Mouse (Mus musculus) embryonic facial prominence, embryonic 14.5 days (tissue): ENCODE results near the gene Zdhhc14. TPM values are rescaled to one million over a fixed set of nuclear protein-coding genes. Genes with fewer than 3 reads are reported as not detected.

ENCODE experiments used
- ATAC-seq: fragments of 200-750 bp; cut with Nextera tagmentation; 2 replicates; pipeline ENCODE4 v1.8.0; 2017; ENCODE audit warnings: low read depth, moderate number of reproducible peaks, moderate TSS enrichment
- DNase-seq: peaks from one replicate; pipeline ENCODE4 v3.0.0-alpha.2; 2015; ENCODE audit warnings: low spot score
- H3K27ac ChIP-seq: fragments of 300-500 bp; sonication (generic); replicated peaks from 2 replicates; pipeline ENCODE4 v1.5.1; 2014; ENCODE audit warnings: low read depth, mild to moderate bottlenecking, low read length, moderate library complexity
- H3K27me3 ChIP-seq: fragments of 300-500 bp; sonication (generic); replicated peaks from 2 replicates; pipeline ENCODE4 v1.6.1; 2014; ENCODE audit warnings: low read length; ENCODE audit not compliant: control insufficient read depth, insufficient read depth
- H3K36me3 ChIP-seq: fragments of 300-500 bp; sonication (generic); 2 replicates; pipeline ENCODE4 v1.6.1; 2014; ENCODE audit warnings: low read length, mixed read lengths; ENCODE audit not compliant: control insufficient read depth, insufficient read depth
- H3K4me1 ChIP-seq: fragments of 300-500 bp; sonication (generic); 2 replicates; pipeline ENCODE4 v1.6.1; 2014; ENCODE audit warnings: antibody characterized with exemption, low read length; ENCODE audit not compliant: control insufficient read depth, insufficient read depth
- H3K4me2 ChIP-seq: fragments of 300-500 bp; sonication (generic); 2 replicates; pipeline ENCODE4 v1.6.1; 2014; ENCODE audit warnings: low read depth, mild to moderate bottlenecking, low read length, moderate library complexity, mixed read lengths
- H3K4me3 ChIP-seq: fragments of 300-500 bp; sonication (generic); 2 replicates; pipeline ENCODE4 v1.5.1; 2014; ENCODE audit warnings: low read depth, mild to moderate bottlenecking, low read length
- H3K9ac ChIP-seq: fragments of 300-500 bp; sonication (generic); 2 replicates; pipeline ENCODE4 v1.6.1; 2014; ENCODE audit warnings: low read depth, mild to moderate bottlenecking, low read length, moderate library complexity, mixed read lengths
- H3K9me3 ChIP-seq: fragments of 300-500 bp; sonication (generic); 2 replicates; pipeline ENCODE4 v1.6.1; 2016; ENCODE audit warnings: low read length; ENCODE audit not compliant: control insufficient read depth
- WGBS: fragments of 180-500 bp; shearing (Covaris S2); extraction: QIAGEN DNeasy Blood & Tissue Kit; methylation state at CpG from one replicate; pipeline ENCODE4 v1.1.7; 2014; 5-methylcytosine and 5-hydroxymethylcytosine counted together
- polyA plus RNA-seq: library from polyadenylated mRNA; unstranded; fragments of >200 nt; fragmentation: Nextera tagmentation; extraction: Ambion mirVana; gene quantifications from 2 replicates; pipeline ENCODE4 v1.2.1, GENCODE M21; 2014

The Zdhhc14 gene
- 4.3 and 4.6 TPM in 2 replicates for polyA plus RNA-seq

DNA sequence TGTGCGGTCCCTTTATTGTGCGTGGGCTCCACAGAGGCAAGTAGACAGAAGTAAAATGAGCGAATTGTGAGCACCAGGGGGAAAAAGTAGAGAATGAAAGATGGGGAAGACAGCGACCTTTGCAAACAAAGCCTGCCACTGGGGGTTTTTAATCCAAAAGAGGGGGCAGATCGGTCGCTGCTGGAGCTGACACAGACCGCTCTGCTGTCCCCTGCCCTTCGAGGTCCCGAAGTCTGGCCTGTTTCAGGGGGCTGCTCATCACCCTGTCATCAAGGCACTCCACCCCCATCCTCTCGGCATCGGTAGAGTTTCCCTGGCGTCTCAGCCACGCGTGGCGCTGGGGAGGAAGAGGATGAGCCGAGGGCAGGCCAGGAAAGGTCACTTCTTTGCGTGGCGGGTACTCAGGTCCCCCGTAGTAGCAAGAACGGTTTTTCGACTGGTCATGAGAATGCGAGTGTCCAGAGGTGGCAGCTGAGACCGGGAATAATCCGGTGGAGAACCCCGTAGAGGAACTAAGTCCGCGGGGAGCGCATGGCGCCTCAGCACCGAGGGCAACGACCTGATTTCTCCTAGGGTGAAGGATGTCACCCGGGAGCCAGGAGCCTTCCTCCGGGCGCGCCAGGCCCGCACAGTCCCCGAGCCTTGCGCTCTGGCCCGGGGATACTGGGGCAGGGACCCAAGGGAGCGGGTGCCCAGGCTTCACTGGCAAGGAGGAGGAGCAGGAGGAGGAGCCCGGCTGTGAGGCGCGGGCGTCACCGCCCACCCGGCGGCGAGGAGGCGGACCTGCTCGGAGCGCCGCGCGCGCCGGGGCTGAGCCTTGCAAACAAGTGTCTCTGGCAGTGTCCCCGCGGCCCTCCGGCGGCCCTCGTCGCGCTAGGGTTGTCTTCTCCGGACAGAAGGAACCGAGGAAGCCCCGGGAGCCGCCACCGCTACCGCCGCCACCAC lies at the start of gene Zdhhc14:
Gene Zdhhc14 (plus strand): TSS at position 757 of the 945 bp plus-strand sequence.
- Histone ChIP-seq H3K4me3 (peak within 1 kb of the TSS; percentile 74), H3K4me2 (peak within 1 kb of the TSS; percentile 98), H3K27ac (peak within 1 kb of the TSS; percentile 89), H3K4me1 (peaks cover 9% of the 10 kb centered on the region), H3K36me3 (no peaks in the 10 kb centered on the region), H3K27me3 (peaks cover 10% of the 10 kb centered on the region; the same call in 1 of the 2 replicates), H3K9ac (peak within 1 kb of the TSS; percentile 76), H3K9me3 (no peaks in the 10 kb centered on the region)
- under 1% methylated on average over 24 of the region's 70 CpGs for WGBS
- peak; percentile 95 for DNase-seq
- ATAC-seq, result peak; percentile 92

DNA sequence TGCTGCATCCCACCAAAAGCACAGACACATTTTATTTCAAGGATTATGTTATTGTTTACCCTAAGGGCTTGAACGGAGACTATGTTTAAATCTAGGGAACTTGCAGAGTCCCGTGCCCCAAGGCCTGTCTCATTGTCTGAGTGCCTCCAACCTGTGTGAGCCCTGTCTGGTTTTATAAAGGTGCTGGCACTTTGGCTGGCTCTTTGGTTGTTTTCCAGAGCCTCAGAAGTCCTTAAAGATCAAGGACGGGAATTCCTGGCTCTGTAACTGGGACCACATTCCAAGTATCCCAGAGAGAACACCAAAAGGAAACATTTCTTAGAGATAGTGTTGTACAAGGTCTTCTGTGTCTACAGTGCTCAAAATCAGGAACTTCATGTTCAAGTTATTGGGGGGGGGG lies 49.1 kb upstream of the Zdhhc14 start:
- no peaks in the 10 kb centered on the region for H3K27me3 ChIP-seq
- 45% methylated on average over 3 of the region's 3 CpGs for whole genome bisulfite sequencing
- H3K27ac ChIP-seq, result no peak overlapping the region
- peaks cover 9% of the 10 kb centered on the region for H3K4me1 ChIP-seq
- no peaks in the 10 kb centered on the region for H3K9me3 ChIP-seq
- H3K36me3 ChIP-seq, result 0 out of 2 replicates have a peak, but pooled peaks cover 3% of the 10 kb centered on the region
- DNase-seq (no peak), ATAC-seq (no peak)
- H3K4me3 ChIP-seq, result no peak overlapping the region
- H3K4me2 ChIP-seq, result no peak overlapping the region
- no peak overlapping the region for H3K9ac ChIP-seq

DNA sequence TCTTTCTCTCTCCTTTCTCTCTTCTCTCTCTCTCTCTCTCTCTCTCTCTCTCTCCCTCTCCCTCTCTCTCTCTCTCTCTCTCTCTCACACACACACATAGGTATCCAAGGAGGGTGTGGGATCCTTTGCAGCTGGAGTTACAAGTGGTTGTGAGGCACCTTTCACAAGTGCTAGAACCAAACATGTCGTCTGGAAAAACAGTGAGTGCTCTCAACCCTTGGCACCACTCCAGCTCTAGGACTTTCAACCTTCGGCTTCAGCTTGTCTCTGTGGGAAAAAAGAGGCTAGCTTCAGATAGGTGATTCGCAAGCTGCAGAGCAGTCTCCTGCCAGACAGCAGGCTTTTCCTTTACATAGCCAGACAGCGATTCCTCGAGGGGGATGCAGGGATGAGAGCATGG lies 48.6 kb upstream of the Zdhhc14 start:
- Histone ChIP-seq H3K4me2 (no peak overlapping the region), H3K27ac (no peak overlapping the region), H3K9me3 (no peaks in the 10 kb centered on the region), H3K36me3 (0 out of 2 replicates have a peak, but pooled peaks cover 2% of the 10 kb centered on the region), H3K4me3 (no peak overlapping the region), H3K4me1 (peaks cover 8% of the 10 kb centered on the region), H3K9ac (no peak overlapping the region), H3K27me3 (no peaks in the 10 kb centered on the region)
- DNase-seq (no peak), ATAC-seq (no peak)
- 38% methylated on average over 5 of the region's 5 CpGs for WGBS

DNA sequence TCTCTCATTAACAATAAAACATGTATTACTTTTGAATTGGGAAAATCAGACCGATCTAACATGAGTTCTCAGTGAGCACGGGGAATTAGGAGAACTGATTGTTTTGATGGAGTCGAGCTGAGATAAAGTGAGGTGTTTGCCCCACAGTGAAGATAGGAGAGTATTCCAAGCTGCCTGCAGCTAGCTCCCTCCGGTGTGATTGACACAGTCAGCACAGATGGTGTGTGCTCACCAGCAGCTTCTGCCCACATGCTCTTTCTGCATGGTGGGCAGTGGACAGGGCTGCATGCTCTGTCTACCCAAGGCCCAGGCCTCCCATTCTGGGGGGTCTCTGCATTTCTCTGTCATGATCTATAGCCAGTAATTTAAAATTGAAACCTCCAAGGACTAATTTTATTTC lies 38.7 kb upstream of the Zdhhc14 start:
- no peak overlapping the region for H3K9ac ChIP-seq
- no peaks in the 10 kb centered on the region for H3K4me1 ChIP-seq
- no peaks in the 10 kb centered on the region for H3K27me3 ChIP-seq
- no peak overlapping the region for H3K4me3 ChIP-seq
- 76% methylated on average over 4 of the region's 4 CpGs for WGBS
- DNase-seq (no peak), ATAC-seq (no peak)
- H3K4me2 ChIP-seq, result no peak overlapping the region
- H3K27ac ChIP-seq, result no peak overlapping the region
- H3K9me3 ChIP-seq, result no peaks in the 10 kb centered on the region
- H3K36me3 ChIP-seq, result no peaks in the 10 kb centered on the region

DNA sequence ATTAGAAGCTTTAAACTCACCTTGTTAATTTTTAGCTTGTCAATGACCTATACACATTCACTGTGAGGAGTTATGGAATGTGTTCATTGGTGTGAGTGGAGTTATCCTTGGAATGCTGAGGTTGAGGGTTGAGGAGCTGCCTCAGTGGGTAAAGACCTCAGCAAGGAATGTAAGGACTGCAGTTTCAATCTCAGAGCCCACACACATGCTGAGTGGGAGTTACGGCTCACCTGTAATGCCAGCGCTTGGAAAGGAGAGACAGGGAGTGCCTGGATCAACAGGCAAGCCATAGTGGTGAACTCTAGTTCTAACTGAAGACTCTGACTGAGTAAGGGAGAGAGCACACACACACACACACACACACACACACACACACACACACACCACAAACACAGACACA lies 28.4 kb upstream of the Zdhhc14 start:
- ATAC-seq (no peak), DNase-seq (no peak)
- Histone ChIP-seq H3K36me3 (no peaks in the 10 kb centered on the region), H3K4me2 (no peak overlapping the region), H3K4me3 (no peak overlapping the region), H3K27me3 (no peaks in the 10 kb centered on the region), H3K4me1 (no peaks in the 10 kb centered on the region), H3K27ac (no peak overlapping the region), H3K9me3 (no peaks in the 10 kb centered on the region), H3K9ac (no peak overlapping the region)
- WGBS, result 80% methylated on average over 2 of the region's 2 CpGs

DNA sequence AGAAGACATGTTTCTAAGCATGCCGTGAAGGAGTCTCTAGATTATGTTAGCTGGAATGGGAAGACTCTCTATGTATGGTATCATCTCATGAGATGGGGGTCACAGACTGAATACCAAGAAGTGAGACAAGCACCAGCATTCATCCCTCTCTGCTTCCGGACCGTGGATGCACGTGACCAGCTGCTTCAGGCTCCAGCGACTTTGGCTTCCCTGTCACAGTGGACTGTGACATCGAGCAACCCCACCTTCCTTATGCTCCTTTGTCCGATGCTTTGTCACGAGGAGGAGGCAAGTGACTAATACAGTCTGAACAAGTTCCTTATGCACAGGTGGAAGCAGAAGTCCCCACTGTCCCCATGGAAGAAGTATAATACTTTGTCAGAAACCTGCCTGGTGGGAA lies 25.6 kb upstream of the Zdhhc14 start:
- H3K27ac ChIP-seq, result no peak overlapping the region
- no peaks in the 10 kb centered on the region for H3K4me1 ChIP-seq
- H3K4me3 ChIP-seq, result no peak overlapping the region
- no peaks in the 10 kb centered on the region for H3K9me3 ChIP-seq
- H3K36me3 ChIP-seq, result no peaks in the 10 kb centered on the region
- no peak overlapping the region for H3K4me2 ChIP-seq
- H3K9ac ChIP-seq, result no peak overlapping the region
- ATAC-seq, result no peak
- 77% methylated on average over 8 of the region's 8 CpGs for WGBS
- DNase-seq, result no peak
- no peaks in the 10 kb centered on the region for H3K27me3 ChIP-seq

DNA sequence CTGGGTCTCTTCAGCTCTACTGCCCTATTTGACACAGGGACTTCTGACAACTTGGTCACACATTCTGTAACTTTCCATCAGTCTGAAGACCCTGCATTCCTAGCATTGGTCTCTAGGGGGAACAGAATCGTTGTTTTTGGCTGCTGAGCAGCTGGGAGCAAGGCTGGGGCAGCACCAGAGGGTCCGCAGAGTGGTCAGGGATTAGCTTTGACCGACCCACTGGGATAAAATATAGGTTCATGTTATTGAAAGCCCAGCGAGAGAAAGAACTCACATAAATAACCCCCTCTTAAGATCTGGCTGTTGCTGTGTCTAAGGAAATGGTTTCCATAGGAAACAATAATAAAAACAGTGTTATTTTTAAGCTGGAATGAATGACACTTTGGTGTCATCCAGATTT lies 25.2 kb upstream of the Zdhhc14 start:
- ATAC-seq (no peak), DNase-seq (no peak)
- WGBS, result 40% methylated on average over 4 of the region's 4 CpGs
- no peak overlapping the region for H3K27ac ChIP-seq
- H3K4me3 ChIP-seq, result no peak overlapping the region
- H3K9ac ChIP-seq, result no peak overlapping the region
- H3K27me3 ChIP-seq, result no peaks in the 10 kb centered on the region
- H3K4me2 ChIP-seq, result no peak overlapping the region
- no peaks in the 10 kb centered on the region for H3K36me3 ChIP-seq
- no peaks in the 10 kb centered on the region for H3K9me3 ChIP-seq
- no peaks in the 10 kb centered on the region for H3K4me1 ChIP-seq

DNA sequence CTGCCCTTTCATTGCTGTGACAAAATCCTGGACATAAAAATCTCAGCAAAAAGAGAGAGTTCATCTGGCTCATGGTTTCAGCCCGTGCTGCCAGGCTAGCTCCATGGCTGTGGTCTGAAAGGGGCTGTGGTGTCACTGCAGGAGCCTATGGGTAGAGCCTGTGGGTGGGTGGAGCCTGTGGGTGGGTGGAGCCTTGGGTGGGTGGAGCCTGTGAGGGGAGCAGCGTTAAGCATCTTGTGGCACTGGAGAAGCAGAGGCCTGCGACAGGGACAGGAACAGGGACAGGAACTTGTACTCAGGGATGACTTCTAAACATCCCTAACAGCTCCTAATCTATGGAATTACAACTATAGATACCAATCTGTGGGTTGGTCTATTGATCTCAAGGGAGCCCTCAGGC lies 20.1 kb upstream of the Zdhhc14 start:
- 39% methylated on average over 3 of the region's 3 CpGs for WGBS
- no peaks in the 10 kb centered on the region for H3K9me3 ChIP-seq
- no peaks in the 10 kb centered on the region for H3K36me3 ChIP-seq
- no peak overlapping the region for H3K9ac ChIP-seq
- DNase-seq (no peak), ATAC-seq (no peak)
- H3K4me1 ChIP-seq, result no peaks in the 10 kb centered on the region
- no peak overlapping the region for H3K4me2 ChIP-seq
- H3K4me3 ChIP-seq, result no peak overlapping the region
- H3K27ac ChIP-seq, result no peak overlapping the region
- H3K27me3 ChIP-seq, result no peaks in the 10 kb centered on the region
